In genomic region chr10:80147719-80148601, GRCm38 (mm10) we compare ENCODE assay signal across 8 mouse cellular contexts. TPM values are rescaled to one million over a fixed set of nuclear protein-coding genes. Genes with fewer than 3 reads are reported as not detected.
DNase-seq lines count a peak whose midpoint lies in the region; ATAC-seq lines count a peak whose summit lies in the region.

Midn (plus strand) TSS chr10:80148272.

- DNase-seq in CD4-positive, CD25-positive, alpha-beta regulatory T cell, adult 2 months (ENCODE audit: low read depth, low spot score), result peak; percentile 76
- peak; percentile 82 to 86 for DNase-seq in gastrocnemius, postnatal 36 days
- DNase-seq in left cerebral cortex, postnatal 25 days (ENCODE audit: low spot score in 2 of 2), result peak in 1 of 2 experiments; percentile 74
- peak; percentile 66 for DNase-seq in spleen, adult 12 weeks (ENCODE audit: low spot score)

- no peak for ATAC-seq in CD4-positive, CD25-positive, alpha-beta regulatory T cell, adult 4 months
- peak; percentile 12 for ATAC-seq in common myeloid progenitor, adult 5-6 weeks (replicated peaks; ENCODE audit: low read depth, poor library complexity, severe bottlenecking)
- ATAC-seq in inflammation-experienced regulatory T-cells, adult 6 months, result peak; percentile 3
- peak; percentile 12 for ATAC-seq in megakaryocyte progenitor cell, adult 5-6 weeks (replicated peaks; ENCODE audit: poor library complexity)

- intact Hi-C loops in gastrocnemius, postnatal 36 days (cut with DNase I), result no loop called here
- intact Hi-C loops in left cerebral cortex, postnatal 25 days (cut with DNase I), result loop anchor here (1.0 kb wide), 1 partner anchor 17 kb away; the partner anchor contains the start of gene Cirbp

RNA-seq across cellular contexts. Expression of gene Midn, which starts in this region (rescaled TPM):
- 1 to 10 TPM; 4.6 to 8.2 TPM for polyA plus RNA-seq in CD4-positive, CD25-positive, alpha-beta regulatory T cell, adult 4 months (2017; shearing (Covaris generic))
- total RNA-seq in common myeloid progenitor, adult 5-6 weeks (2017), result 15.8 and 18.4 TPM in 2 replicates
- total RNA-seq in gastrocnemius, postnatal 36 days (2021), result 10 to 100 TPM; 37.6 to 49.3 TPM
- 1 to 10 TPM; 7.3 to 9.3 (median 7.5) TPM for polyA plus RNA-seq in inflammation-experienced regulatory T-cells, adult 6 months (2017; shearing (Covaris generic))
- 10 to 100 TPM; 74.3 to 98.7 TPM for total RNA-seq in left cerebral cortex, postnatal 25 days (2021)
- total RNA-seq in megakaryocyte progenitor cell, adult 5-6 weeks (2015), result 21.4 and 22.2 TPM in 2 replicates
- total RNA-seq in megakaryocyte progenitor cell, adult 5-6 weeks (2017), result 12.7 and 17.9 TPM in 2 replicates
